Mouse (Mus musculus): Measurements from ENCODE around the gene E2f2.

- no peak for TF ChIP-seq POLR2A (IDR thresholded peaks at IDR 0.05; ENCODE audit: insufficient read length, low read depth)
- TF ChIP-seq MAX (IDR thresholded peaks at IDR 0.05; ENCODE audit: low read depth), result no peak
- no peak for TF ChIP-seq E2F4 (IDR thresholded peaks at IDR 0.05; ENCODE audit: insufficient read depth)
- TF ChIP-seq USF1 (IDR thresholded peaks at IDR 0.05; ENCODE audit: low read depth), result no peak
- no peak for TF ChIP-seq CEBPB (IDR thresholded peaks at IDR 0.05; ENCODE audit: insufficient read depth, poor library complexity, severe bottlenecking)
- TF ChIP-seq SRF (IDR thresholded peaks at IDR 0.05; ENCODE audit: control insufficient read depth, insufficient read length, low read depth), result no peak
- no peak for TF ChIP-seq TCF12 (IDR thresholded peaks at IDR 0.05; ENCODE audit: insufficient read depth, poor library complexity, severe bottlenecking)
Measured at GRCm38 (mm10) chr4:136171455-136171854, 739 bp upstream of the E2f2 start.

Measured in myocyte (in vitro differentiated cells).